In genomic region chr7:36710387-36710786, GRCm38 (mm10) we compare ENCODE assay signal across 15 mouse cellular contexts. TPM values are rescaled to one million over a fixed set of nuclear protein-coding genes. Genes with fewer than 3 reads are reported as not detected.
A peak's percentile ranks its signal among the peaks of the same experiment; 100 is the strongest.
DNase-seq lines count a peak whose midpoint lies in the region; ATAC-seq lines count a peak whose summit lies in the region.
"Had no signal": no experiment of that assay in that cellular context is flagged by ENCODE, and none has a peak within 500 bp of the region (broad histone marks: within the 10 kb centered on the region; RNA-seq: fewer than 3 reads in every experiment).

No protein-coding gene starts in this region.

- ATAC-seq in kidney, embryonic 14.5 days (ENCODE audit: low FRiP score, low TSS enrichment), result no peak
- no peak for ATAC-seq in hindbrain, embryonic 15.5 days (ENCODE audit: low FRiP score, low read depth)
- peak; percentile 51; the same call in 1 of the 2 replicates for ATAC-seq in neural tube, embryonic 11.5 days (ENCODE audit: insufficient read depth, low FRiP score, low TSS enrichment)
- no peak for ATAC-seq in granulocyte monocyte progenitor cell, adult 5-6 weeks (replicated peaks; ENCODE audit: poor library complexity, severe bottlenecking)
- ATAC-seq: activated CD4-positive, CD25-positive, alpha-beta regulatory T cell, adult 4 months had no signal

- 10% methylated on average over 6 of the region's 6 CpGs for WGBS in kidney, embryonic 14.5 days
- WGBS in embryonic facial prominence, embryonic 10.5 days, result 75% methylated on average over 6 of the region's 6 CpGs
- 26% methylated on average over 6 of the region's 6 CpGs for WGBS in hindbrain, embryonic 15.5 days
- 6% methylated on average over 6 of the region's 6 CpGs for WGBS in neural tube, embryonic 11.5 days

- no peaks in the 10 kb centered on the region for H3K9me3 ChIP-seq in kidney, embryonic 14.5 days (ENCODE audit: control insufficient read depth, low read length)
- no peaks in the 10 kb centered on the region for H3K9me3 ChIP-seq in embryonic facial prominence, embryonic 10.5 days
- no peaks in the 10 kb centered on the region for H3K9me3 ChIP-seq in hindbrain, embryonic 15.5 days
- H3K9me3 ChIP-seq in neural tube, embryonic 11.5 days (ENCODE audit: control insufficient read depth, low read length), result no peaks in the 10 kb centered on the region
- H3K9me3 ChIP-seq: embryonic facial prominence, embryonic 13.5 days had no signal

- no peak overlapping the region for H3K27ac ChIP-seq in kidney, embryonic 14.5 days (ENCODE audit: low read depth, low read length)
- H3K27ac ChIP-seq in embryonic facial prominence, embryonic 10.5 days (replicated peaks), result 0 out of 2 replicates have a peak overlapping the region, but pooled peaks have one; percentile 24
- H3K27ac ChIP-seq in hindbrain, embryonic 15.5 days (replicated peaks), result 0 out of 2 replicates have a peak overlapping the region, but pooled peaks have one; percentile 22
- peak overlapping the region; percentile 84 for H3K27ac ChIP-seq in neural tube, embryonic 11.5 days (ENCODE audit: low read depth, low read length)
- H3K27ac ChIP-seq: embryonic facial prominence, embryonic 13.5 days had no signal

- peaks cover 34% of the 10 kb centered on the region for H3K4me1 ChIP-seq in kidney, embryonic 14.5 days (ENCODE audit: control insufficient read depth, insufficient read depth, low read length)
- H3K4me1 ChIP-seq in embryonic facial prominence, embryonic 10.5 days, result peaks cover 56% of the 10 kb centered on the region
- H3K4me1 ChIP-seq in hindbrain, embryonic 15.5 days (replicated peaks), result peaks cover 63% of the 10 kb centered on the region
- H3K4me1 ChIP-seq in neural tube, embryonic 11.5 days (ENCODE audit: control insufficient read depth, insufficient read depth, low read length), result peaks cover 49% of the 10 kb centered on the region

- H3K36me3 ChIP-seq in kidney, embryonic 14.5 days (ENCODE audit: control insufficient read depth, insufficient read depth, low read length), result no peaks in the 10 kb centered on the region
- H3K36me3 ChIP-seq in embryonic facial prominence, embryonic 10.5 days (replicated peaks), result no peaks in the 10 kb centered on the region
- no peaks in the 10 kb centered on the region for H3K36me3 ChIP-seq in hindbrain, embryonic 15.5 days
- H3K36me3 ChIP-seq in neural tube, embryonic 11.5 days (ENCODE audit: control insufficient read depth, insufficient read depth, low read length), result no peaks in the 10 kb centered on the region
- H3K36me3 ChIP-seq: embryonic facial prominence, embryonic 13.5 days had no signal

- 0 out of 2 replicates have a peak overlapping the region, but pooled peaks have one; percentile 11 for H3K4me2 ChIP-seq in kidney, embryonic 14.5 days (replicated peaks; ENCODE audit: low read depth, low read length)
- peak overlapping the region; percentile 53 for H3K4me2 ChIP-seq in hindbrain, embryonic 15.5 days
- H3K4me2 ChIP-seq in neural tube, embryonic 11.5 days (ENCODE audit: low read depth), result no peak overlapping the region
- H3K4me2 ChIP-seq: embryonic facial prominence, embryonic 13.5 days had no signal

- H3K9ac ChIP-seq in kidney, embryonic 14.5 days (ENCODE audit: low read depth, low read length), result no peak overlapping the region
- no peak overlapping the region for H3K9ac ChIP-seq in hindbrain, embryonic 15.5 days
- no peak overlapping the region for H3K9ac ChIP-seq in neural tube, embryonic 11.5 days (ENCODE audit: low read length)
- H3K9ac ChIP-seq: embryonic facial prominence, embryonic 13.5 days had no signal

- DNase-seq in kidney, adult 11 months, result no peak
- no peak for DNase-seq in embryonic facial prominence, embryonic 10.5 days (ENCODE audit: low spot score)
- peak; percentile 63 for DNase-seq in neural tube, embryonic 11.5 days (ENCODE audit: low spot score)
- DNase-seq in cerebellum, postnatal 10 days, result no peak
- DNase-seq in heart, adult 9 months (ENCODE audit: low spot score in 2 of 2), result no peak
- DNase-seq: cerebellum, adult 2 months; kidney, adult 2 months; lung, adult 18-20 months; right cerebral cortex, adult 18-20 months; thymus, postnatal 36 days had no signal

- no peak overlapping the region for H3K4me3 ChIP-seq in kidney, embryonic 14.5 days (ENCODE audit: low read length)
- H3K4me3 ChIP-seq in embryonic facial prominence, embryonic 10.5 days, result no peak overlapping the region
- peak overlapping the region; percentile 11; the same call in 1 of the 2 replicates for H3K4me3 ChIP-seq in hindbrain, embryonic 15.5 days
- H3K4me3 ChIP-seq in neural tube, embryonic 11.5 days (ENCODE audit: low read depth, low read length), result no peak overlapping the region
- H3K4me3 ChIP-seq: embryonic facial prominence, embryonic 13.5 days had no signal

- H3K27me3 ChIP-seq in kidney, embryonic 14.5 days (ENCODE audit: control insufficient read depth, insufficient read depth, low read length), result no peaks in the 10 kb centered on the region
- H3K27me3 ChIP-seq in embryonic facial prominence, embryonic 10.5 days (replicated peaks; ENCODE audit: low read depth, poor library complexity, severe bottlenecking), result no peaks in the 10 kb centered on the region
- no peaks in the 10 kb centered on the region for H3K27me3 ChIP-seq in hindbrain, embryonic 15.5 days
- no peaks in the 10 kb centered on the region for H3K27me3 ChIP-seq in neural tube, embryonic 11.5 days (ENCODE audit: control insufficient read depth, insufficient read depth, low read length)
- H3K27me3 ChIP-seq: embryonic facial prominence, embryonic 13.5 days had no signal

RNA-seq across cellular contexts. Expression of gene Tshz3, which starts 12.5 kb away (rescaled TPM):
- polyA plus RNA-seq in kidney, embryonic 14.5 days (2014; fragmentation: Nextera tagmentation; extraction: Ambion mirVana), result 13.2 and 17.9 TPM in 2 replicates
- 4.0 and 5.0 TPM in 2 replicates for polyA plus RNA-seq in embryonic facial prominence, embryonic 10.5 days (2016; fragmentation: Nextera tagmentation; extraction: Ambion mirVana)
- 27.4 and 35.8 TPM in 2 replicates for polyA plus RNA-seq in hindbrain, embryonic 15.5 days (2015; fragmentation: Nextera tagmentation; extraction: Ambion mirVana)
- 15.2 and 16.3 TPM in 2 replicates for polyA plus RNA-seq in neural tube, embryonic 11.5 days (2014; fragmentation: Nextera tagmentation; extraction: Ambion mirVana)
- total RNA-seq in granulocyte monocyte progenitor cell, adult 5-6 weeks (2014; fragmentation: Nextera tagmentation), result 0.28 TPM in 1 of 2 replicates, not detected in the other
- 0.15 TPM in 1 of 2 replicates, not detected in the other for total RNA-seq in granulocyte monocyte progenitor cell, adult 5-6 weeks (2017)
